Mouse (Mus musculus): Measurements from ENCODE around the gene Btbd35f3. TPM values are rescaled to one million over a fixed set of nuclear protein-coding genes. Genes with fewer than 3 reads are reported as not detected.

Gene Btbd35f3
- polyA plus RNA-seq (2015; fragmentation: Illumina TruSeq; extraction: RNeasy Lipid Tissue Mini Kit (QIAGEN cat#74804); ENCODE audit: low read depth, low replicate concordance): not detected

DNA sequence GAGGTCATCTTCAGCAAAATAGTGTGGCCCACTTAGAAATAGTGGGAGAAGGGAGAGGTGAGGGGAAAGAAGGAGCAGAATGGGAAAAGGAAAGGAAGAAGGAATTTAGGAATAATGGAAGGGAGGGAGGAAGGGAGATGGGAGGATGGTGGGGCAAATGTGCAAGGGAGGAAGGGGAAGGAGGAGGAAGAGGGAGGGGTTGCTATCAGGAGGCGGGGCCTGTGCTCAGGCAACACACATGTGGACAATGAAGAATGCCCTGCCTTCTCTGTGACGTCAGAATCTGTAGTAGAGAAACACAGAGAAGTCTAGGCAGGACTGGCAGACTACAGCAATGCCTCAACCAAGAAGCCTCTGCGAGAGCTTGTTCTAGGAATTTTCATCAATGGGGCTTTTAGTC lies at the start of gene Btbd35f3:
Gene Btbd35f3 (plus strand): TSS at position 301 of the 400 bp plus-strand sequence.

Other genes starting within 250 kb of the Btbd35f3 start
- not detected for gene Btbd35f16, start 80.7 kb upstream of the Btbd35f3 start, polyA plus RNA-seq (2015; fragmentation: Illumina TruSeq; extraction: RNeasy Lipid Tissue Mini Kit (QIAGEN cat#74804); ENCODE audit: low read depth, low replicate concordance)
- not detected for gene Btbd35f28, start 158.9 kb downstream of the Btbd35f3 start, polyA plus RNA-seq (2015; fragmentation: Illumina TruSeq; extraction: RNeasy Lipid Tissue Mini Kit (QIAGEN cat#74804); ENCODE audit: low read depth, low replicate concordance)

All from brain, adult 10 weeks (tissue).